Mouse (Mus musculus): ENCODE data around the gene Wdr83. TPM values are rescaled to one million over a fixed set of nuclear protein-coding genes. Genes with fewer than 3 reads are reported as not detected.

Wdr83 gene
- polyA plus RNA-seq, 1 experiment from 2014 or later = 56.1 TPM

- ATAC-seq (ENCODE audit: low FRiP score) (no peak), DNase-seq (ENCODE audit: low spot score, missing footprints) (no peak)
- Histone ChIP-seq H3K36me3 (ENCODE audit: control insufficient read depth, insufficient read depth, low read length) (peaks cover 27% of the 10 kb centered on the region), H3K9ac (ENCODE audit: low read length) (no peak overlapping the region), H3K27ac (ENCODE audit: low read depth, low read length) (no peak overlapping the region), H3K27me3 (ENCODE audit: control insufficient read depth, insufficient read depth, low read length) (no peaks in the 10 kb centered on the region), H3K4me1 (ENCODE audit: control insufficient read depth, insufficient read depth, low read length) (peaks cover 6% of the 10 kb centered on the region; the same call in 1 of the 2 replicates), H3K4me2 (no peak overlapping the region), H3K9me3 (ENCODE audit: control insufficient read depth, low read length) (no peaks in the 10 kb centered on the region), H3K4me3 (ENCODE audit: low read depth, low read length) (no peak overlapping the region)
- WGBS = 82% methylated on average over 7 of the region's 7 CpGs
Measured at GRCm38 (mm10) chr8:85057367-85057766, 23.7 kb downstream of the Wdr83 start.

DNA sequence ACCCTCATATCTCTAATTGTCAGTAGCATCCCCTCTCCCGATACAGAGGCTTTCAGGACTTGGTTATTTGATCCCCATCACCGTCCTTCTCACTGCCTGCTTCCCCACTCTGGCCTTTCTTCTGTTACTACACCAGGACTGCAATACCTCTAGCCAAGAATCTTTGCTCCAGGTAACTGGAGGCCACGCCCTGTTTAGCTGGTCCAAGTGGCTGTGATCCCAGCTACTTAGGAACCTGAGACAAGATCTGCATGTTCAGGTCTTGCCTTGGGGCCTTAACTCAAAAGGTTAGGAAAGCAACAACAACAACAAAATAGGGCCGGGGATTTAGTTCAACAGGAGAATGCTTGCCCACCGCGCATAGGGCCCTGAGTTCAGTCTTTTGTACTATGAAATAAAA is 37.5 kb downstream of the Wdr83 start:
- H3K27ac ChIP-seq (ENCODE audit: low read depth, low read length) = no peak overlapping the region
- H3K9me3 ChIP-seq (ENCODE audit: control insufficient read depth, low read length) = no peaks in the 10 kb centered on the region
- H3K36me3 ChIP-seq (ENCODE audit: control insufficient read depth, insufficient read depth, low read length) = peaks cover 23% of the 10 kb centered on the region; the same call in 1 of the 2 replicates
- no peak overlapping the region for H3K4me3 ChIP-seq (ENCODE audit: low read depth, low read length)
- H3K4me2 ChIP-seq = no peak overlapping the region
- WGBS = 90% methylated on average over 6 of the region's 6 CpGs
- no peak overlapping the region for H3K9ac ChIP-seq (ENCODE audit: low read length)
- H3K27me3 ChIP-seq (ENCODE audit: control insufficient read depth, insufficient read depth, low read length) = no peaks in the 10 kb centered on the region
- H3K4me1 ChIP-seq (ENCODE audit: control insufficient read depth, insufficient read depth, low read length) = peaks cover 4% of the 10 kb centered on the region
- no peak for DNase-seq (ENCODE audit: low spot score, missing footprints)
- no peak for ATAC-seq (ENCODE audit: low FRiP score)

DNA sequence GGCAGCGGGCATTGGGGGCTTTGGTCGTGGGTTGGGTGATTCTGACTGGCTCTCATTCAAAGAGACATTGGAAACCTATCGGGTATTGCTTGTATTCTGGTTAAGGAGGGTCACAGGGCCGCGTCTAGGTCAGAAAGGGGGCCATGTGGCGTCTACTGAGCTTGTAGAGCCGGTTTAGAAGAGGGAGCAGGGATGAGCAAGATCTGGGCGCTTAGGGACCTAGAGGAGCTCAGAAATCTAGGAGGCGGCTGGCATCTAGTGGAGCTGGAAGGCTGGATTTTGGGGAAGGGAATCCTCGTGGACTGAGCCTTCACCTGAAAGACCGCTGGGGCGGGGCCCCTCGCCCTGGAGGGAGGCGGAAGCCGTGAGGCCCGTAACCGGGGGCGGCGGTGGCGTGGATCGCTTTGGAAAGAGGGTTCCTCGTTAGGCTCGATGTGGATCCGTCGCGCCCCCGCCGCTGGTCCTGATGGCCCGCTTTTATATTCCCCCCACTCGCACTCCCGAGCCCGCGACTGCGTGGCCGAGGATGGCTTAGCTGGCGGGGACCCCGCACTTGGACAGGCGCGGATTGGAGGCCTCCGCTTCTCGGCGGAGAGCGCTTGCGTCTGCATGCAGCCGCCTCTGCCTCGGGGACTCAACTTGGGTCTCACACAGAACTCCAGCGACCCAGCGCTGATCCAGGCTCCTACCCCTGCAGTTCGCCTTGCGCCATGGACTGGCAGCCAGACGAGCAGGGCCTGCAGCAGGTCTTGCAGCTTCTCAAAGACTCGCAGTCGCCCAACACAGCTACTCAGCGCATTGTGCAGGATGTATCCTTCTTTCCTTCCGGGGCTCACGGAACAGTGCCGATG is 43.2 kb downstream of the Wdr83 start:
- no peaks in the 10 kb centered on the region for H3K9me3 ChIP-seq (ENCODE audit: control insufficient read depth, low read length)
- H3K4me1 ChIP-seq (ENCODE audit: control insufficient read depth, insufficient read depth, low read length) = peaks cover 21% of the 10 kb centered on the region
- H3K4me3 ChIP-seq (ENCODE audit: low read depth, low read length) = peak overlapping the region; percentile 80
- peak overlapping the region; percentile 64 for H3K4me2 ChIP-seq
- WGBS = 1% methylated on average over 56 of the region's 57 CpGs
- peak overlapping the region; percentile 76 for H3K9ac ChIP-seq (ENCODE audit: low read length)
- ATAC-seq (ENCODE audit: low FRiP score) (peak; percentile 20), DNase-seq (ENCODE audit: low spot score, missing footprints) (peak; percentile 95)
- no peaks in the 10 kb centered on the region for H3K27me3 ChIP-seq (ENCODE audit: control insufficient read depth, insufficient read depth, low read length)
- peak overlapping the region; percentile 99 for H3K27ac ChIP-seq (ENCODE audit: low read depth, low read length)
- peaks cover 11% of the 10 kb centered on the region; the same call in 1 of the 2 replicates for H3K36me3 ChIP-seq (ENCODE audit: control insufficient read depth, insufficient read depth, low read length)

DNA sequence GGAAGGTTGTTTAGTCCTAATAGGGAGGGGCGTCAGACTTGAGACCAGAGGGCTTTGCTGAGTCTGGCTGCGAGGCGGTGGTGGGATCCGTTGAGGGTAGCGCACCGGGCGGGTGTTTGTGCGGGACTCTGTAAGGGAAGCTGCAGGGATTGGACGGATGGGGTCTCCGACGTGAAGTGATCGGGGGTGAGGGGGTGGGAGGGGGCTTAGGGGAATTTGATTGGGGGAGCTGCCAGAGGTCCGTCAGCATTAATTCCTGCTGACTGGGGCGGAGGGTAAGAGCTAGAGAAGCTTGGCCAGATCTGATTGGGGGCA is 43.8 kb downstream of the Wdr83 start:
- no peaks in the 10 kb centered on the region for H3K9me3 ChIP-seq (ENCODE audit: control insufficient read depth, low read length)
- H3K9ac ChIP-seq (ENCODE audit: low read length) = peak overlapping the region; percentile 76
- ATAC-seq (ENCODE audit: low FRiP score) (peak; percentile 75), DNase-seq (ENCODE audit: low spot score, missing footprints) (no peak)
- H3K4me1 ChIP-seq (ENCODE audit: control insufficient read depth, insufficient read depth, low read length) = peaks cover 21% of the 10 kb centered on the region
- peak overlapping the region; percentile 80 for H3K4me3 ChIP-seq (ENCODE audit: low read depth, low read length)
- no peaks in the 10 kb centered on the region for H3K27me3 ChIP-seq (ENCODE audit: control insufficient read depth, insufficient read depth, low read length)
- H3K36me3 ChIP-seq (ENCODE audit: control insufficient read depth, insufficient read depth, low read length) = peaks cover 10% of the 10 kb centered on the region; the same call in 1 of the 2 replicates
- H3K27ac ChIP-seq (ENCODE audit: low read depth, low read length) = peak overlapping the region; percentile 99
- under 1% methylated on average over 14 of the region's 14 CpGs for WGBS
- peak overlapping the region; percentile 64 for H3K4me2 ChIP-seq

- H3K9ac ChIP-seq (ENCODE audit: low read length) = peak within 1 kb of the TSS; percentile 76
- no peaks in the 10 kb centered on the region for H3K9me3 ChIP-seq (ENCODE audit: control insufficient read depth, low read length)
- peak within 1 kb of the TSS; percentile 64 for H3K4me2 ChIP-seq
- H3K4me1 ChIP-seq (ENCODE audit: control insufficient read depth, insufficient read depth, low read length) = peaks cover 21% of the 10 kb centered on the region
- DNase-seq (ENCODE audit: low spot score, missing footprints) = peak; percentile 98
- peaks cover 12% of the 10 kb centered on the region; the same call in 1 of the 2 replicates for H3K36me3 ChIP-seq (ENCODE audit: control insufficient read depth, insufficient read depth, low read length)
- ATAC-seq (ENCODE audit: low FRiP score) = peak; percentile 93
- peak within 1 kb of the TSS; percentile 99 for H3K27ac ChIP-seq (ENCODE audit: low read depth, low read length)
- no peaks in the 10 kb centered on the region for H3K27me3 ChIP-seq (ENCODE audit: control insufficient read depth, insufficient read depth, low read length)
- WGBS = under 1% methylated on average over 54 of the region's 59 CpGs
- H3K4me3 ChIP-seq (ENCODE audit: low read depth, low read length) = peak within 1 kb of the TSS; percentile 80
Measured at GRCm38 (mm10) chr8:85036718-85037365, 44.3 kb downstream of the Wdr83 start, which contains the start of gene Tnpo2. Gene Tnpo2 (plus strand): TSS chr8:85036915.

DNA sequence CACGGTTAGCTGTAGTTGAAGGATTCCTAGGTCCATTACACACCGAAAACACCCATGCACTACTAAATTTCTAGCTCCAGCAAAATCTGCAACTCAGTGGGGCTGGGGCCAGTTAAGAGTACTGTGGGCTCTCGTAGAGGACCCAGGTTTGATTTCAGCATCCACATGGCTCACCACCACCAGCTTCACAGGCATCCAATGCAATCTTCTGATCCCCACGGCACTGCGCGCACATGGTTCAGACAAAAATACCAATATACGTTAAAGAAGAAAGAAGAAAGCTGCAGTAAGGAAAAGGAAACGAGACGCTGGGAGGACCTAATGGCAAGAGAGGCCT is 44.8 kb downstream of the Wdr83 start:
- Histone ChIP-seq H3K4me1 (ENCODE audit: control insufficient read depth, insufficient read depth, low read length) (peaks cover 21% of the 10 kb centered on the region), H3K9ac (ENCODE audit: low read length) (peak overlapping the region; percentile 76), H3K4me3 (ENCODE audit: low read depth, low read length) (peak overlapping the region; percentile 80), H3K27me3 (ENCODE audit: control insufficient read depth, insufficient read depth, low read length) (no peaks in the 10 kb centered on the region), H3K9me3 (ENCODE audit: control insufficient read depth, low read length) (no peaks in the 10 kb centered on the region), H3K36me3 (ENCODE audit: control insufficient read depth, insufficient read depth, low read length) (peaks cover 11% of the 10 kb centered on the region; the same call in 1 of the 2 replicates), H3K27ac (ENCODE audit: low read depth, low read length) (peak overlapping the region; percentile 35), H3K4me2 (peak overlapping the region; percentile 64)
- ATAC-seq (ENCODE audit: low FRiP score) (peak; percentile 40), DNase-seq (ENCODE audit: low spot score, missing footprints) (no peak)
- under 1% methylated on average over 9 of the region's 9 CpGs for WGBS

DNA sequence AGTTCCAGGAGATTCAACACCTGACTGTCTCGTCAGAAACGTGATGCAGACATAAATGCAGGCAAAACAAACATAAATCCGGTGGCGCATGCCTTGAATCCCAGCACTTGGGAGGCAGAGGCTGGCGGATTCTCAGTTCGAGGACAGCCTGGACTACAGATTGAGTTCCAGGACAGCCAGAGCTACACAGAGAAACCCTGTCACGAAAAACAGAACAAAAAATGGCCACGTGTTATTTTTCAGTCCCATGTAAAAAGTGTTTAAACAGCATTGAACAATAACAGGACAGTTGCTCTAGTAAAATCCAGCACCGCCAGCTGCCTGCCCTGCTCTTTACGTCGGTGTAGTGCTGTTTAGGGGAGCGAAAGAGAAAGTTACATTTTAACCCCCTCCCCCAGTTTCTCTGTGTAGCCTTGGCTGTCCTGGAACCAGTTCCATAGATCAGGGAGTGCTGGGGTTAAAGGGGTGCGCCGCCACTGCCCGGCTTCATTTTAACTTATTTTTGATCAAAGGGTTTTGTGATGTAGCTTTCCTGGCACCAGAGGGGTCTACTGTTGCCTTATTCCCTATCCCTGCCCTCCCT is 45.3 kb downstream of the Wdr83 start:
- 2% methylated on average over 15 of the region's 15 CpGs for WGBS
- Histone ChIP-seq H3K9me3 (ENCODE audit: control insufficient read depth, low read length) (no peaks in the 10 kb centered on the region), H3K27ac (ENCODE audit: low read depth, low read length) (peak overlapping the region; percentile 35), H3K4me2 (peak overlapping the region; percentile 64), H3K27me3 (ENCODE audit: control insufficient read depth, insufficient read depth, low read length) (no peaks in the 10 kb centered on the region), H3K4me3 (ENCODE audit: low read depth, low read length) (peak overlapping the region; percentile 80), H3K36me3 (ENCODE audit: control insufficient read depth, insufficient read depth, low read length) (peaks cover 6% of the 10 kb centered on the region; the same call in 1 of the 2 replicates), H3K4me1 (ENCODE audit: control insufficient read depth, insufficient read depth, low read length) (peaks cover 21% of the 10 kb centered on the region), H3K9ac (ENCODE audit: low read length) (peak overlapping the region; percentile 76)
- ATAC-seq (ENCODE audit: low FRiP score) (peak; percentile 8), DNase-seq (ENCODE audit: low spot score, missing footprints) (peak; percentile 93)

DNA sequence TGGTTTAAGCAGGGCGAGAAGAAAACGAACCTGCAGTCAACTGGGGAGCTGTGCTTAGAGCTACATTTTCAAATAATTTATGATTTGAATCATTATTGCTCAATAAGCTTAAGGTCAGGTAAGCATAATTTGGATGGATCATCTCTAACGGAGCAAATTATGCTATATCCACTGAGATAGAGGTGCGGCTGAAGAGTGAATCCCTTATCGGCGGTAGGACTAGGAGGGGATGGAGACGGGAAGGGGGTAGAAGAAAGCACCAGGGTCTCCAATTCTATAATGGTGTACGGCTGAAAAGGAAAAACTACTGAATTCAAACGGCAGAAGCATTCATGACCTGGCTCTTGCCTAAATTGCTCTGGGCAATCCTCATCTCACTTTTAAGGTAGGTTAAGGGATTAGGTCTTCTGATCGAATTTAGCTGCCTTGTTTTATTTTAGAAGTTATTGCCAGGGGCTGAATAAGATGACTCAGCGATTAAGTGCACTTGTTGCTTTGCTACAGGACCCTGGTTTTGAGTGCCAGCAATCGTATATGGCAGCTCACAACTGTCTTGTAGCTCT is 45.9 kb downstream of the Wdr83 start:
- Histone ChIP-seq H3K27me3 (ENCODE audit: control insufficient read depth, insufficient read depth, low read length) (no peaks in the 10 kb centered on the region), H3K27ac (ENCODE audit: low read depth, low read length) (no peak overlapping the region), H3K4me3 (ENCODE audit: low read depth, low read length) (peak overlapping the region; percentile 80)

More for the DNA sequence above, 45.9 kb downstream of the Wdr83 start:
- Histone ChIP-seq H3K9ac (ENCODE audit: low read length) (peak overlapping the region; percentile 76), H3K4me1 (ENCODE audit: control insufficient read depth, insufficient read depth, low read length) (peaks cover 21% of the 10 kb centered on the region), H3K9me3 (ENCODE audit: control insufficient read depth, low read length) (no peaks in the 10 kb centered on the region), H3K4me2 (peak overlapping the region; percentile 64), H3K36me3 (ENCODE audit: control insufficient read depth, insufficient read depth, low read length) (peaks cover 7% of the 10 kb centered on the region; the same call in 1 of the 2 replicates)
- ATAC-seq (ENCODE audit: low FRiP score) (no peak), DNase-seq (ENCODE audit: low spot score, missing footprints) (no peak)
- 4% methylated on average over 12 of the region's 12 CpGs for WGBS

Data from midbrain, embryonic 11.5 days (tissue).